Mouse (Mus musculus): ENCODE measurements around the gene Mup12.
"Not testable (repeated sequence)": the region's sequence is repeated elsewhere in the genome, so short reads cannot be mapped to it uniquely, and the experiment has no call there.

Mup12 gene

DNA sequence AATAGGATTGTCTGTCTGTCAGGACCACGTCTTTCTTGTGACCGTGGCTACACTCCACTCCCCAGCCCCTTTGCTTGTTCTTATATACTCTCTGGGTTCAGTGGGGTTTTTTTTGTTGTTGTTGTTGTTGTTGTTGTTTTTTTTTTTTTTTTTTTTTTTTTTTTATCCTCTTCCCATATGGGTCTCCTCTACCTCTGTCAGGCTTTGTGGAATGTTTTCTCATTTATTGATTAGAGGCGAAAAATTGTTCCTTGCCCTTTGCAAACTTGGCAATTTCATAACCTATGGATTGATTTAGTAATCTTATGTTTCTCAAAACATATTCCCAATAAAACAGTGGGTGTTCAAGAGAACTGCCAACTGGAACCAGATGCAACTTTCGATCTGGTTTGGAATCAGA is at the start of gene Mup12:
TSS of gene Mup12 (minus strand) at position 101 of the 400 bp plus-strand sequence.
- DNase-seq = not testable (repeated sequence)
